Mouse (Mus musculus) C2C12 (cell line): ENCODE data around the gene Rsad1.

Source experiments
- CEBPB ChIP-seq: IDR thresholded peaks from one replicate; pipeline ENCODE4 v1.6.1; 2011; ENCODE audit warnings: low read depth, mild to moderate bottlenecking, control low read depth, moderate library complexity
- CTCF ChIP-seq: IDR thresholded peaks from one replicate; pipeline ENCODE4 v1.5.1; 2011; ENCODE audit not compliant: control insufficient read depth, insufficient read depth, insufficient read length
- FOSL1 ChIP-seq: IDR thresholded peaks from one replicate; pipeline ENCODE4 v1.8.0; 2011; ENCODE audit warnings: mild to moderate bottlenecking, low read length; ENCODE audit not compliant: poor library complexity, insufficient read depth, severe bottlenecking
- MAX ChIP-seq: IDR thresholded peaks from one replicate; pipeline ENCODE4 v1.6.1; 2011; ENCODE audit warnings: mild to moderate bottlenecking, control low read depth
- MYOD1 ChIP-seq: IDR thresholded peaks from one replicate; pipeline ENCODE4 v1.6.1; 2011; ENCODE audit warnings: low read depth; ENCODE audit not compliant: control insufficient read depth, insufficient read length
- MYOG ChIP-seq: IDR thresholded peaks from one replicate; pipeline ENCODE4 v1.6.1; 2011; ENCODE audit not compliant: control insufficient read depth, insufficient read length; ENCODE audit errors: extremely low read depth
- USF1 ChIP-seq: IDR thresholded peaks from one replicate; pipeline ENCODE4 v1.6.1; 2011; ENCODE audit warnings: low read depth, mild to moderate bottlenecking, control low read depth, moderate library complexity

- TF ChIP-seq MYOD1 (no peak), MYOG (no peak), USF1 (no peak), CTCF (no peak), CEBPB (no peak), MAX (no peak), FOSL1 (no peak)
These were observed 31.2 kb upstream of the Rsad1 start for GRCm38 (mm10) chr11:94580111-94580740.
